Mouse (Mus musculus): ENCODE measurements around the gene Clec11a. TPM values are rescaled to one million over a fixed set of nuclear protein-coding genes. Genes with fewer than 3 reads are reported as not detected.
"Not testable (repeated sequence)": the region's sequence is repeated elsewhere in the genome, so short reads cannot be mapped to it uniquely, and the experiment has no call there.

Clec11a gene
- total RNA-seq, 1 experiment = 2.2 TPM

GRCm38 (mm10) chr7:44304775-44305641 lies 1.7 kb downstream of the Clec11a start:
- in situ Hi-C loops (cut with MboI; ENCODE audit: low sequenced_read_pairs in 2 of 2, unreplicated experiment in 2 of 2) = no loop called here
- Histone ChIP-seq H3K4me3 (ENCODE audit: insufficient read depth in 1 of 2, low read depth in 1 of 2, low read length in 2 of 2, poor library complexity in 1 of 2, severe bottlenecking in 1 of 2) (peak overlapping the region; percentile 75 to 81), H3K9ac (ENCODE audit: insufficient read depth, low read depth, low read length, poor library complexity, severe bottlenecking) (peak overlapping the region; percentile 97), H3K27ac (ENCODE audit: insufficient read depth, low read depth, low read length, poor library complexity, severe bottlenecking) (peak overlapping the region; percentile 78), H3K36me3 (ENCODE audit: control insufficient read depth, insufficient read depth, low read length, poor library complexity, severe bottlenecking) (no peaks in the 10 kb centered on the region), H3K9me3 (ENCODE audit: control insufficient read depth, insufficient read depth, low read depth, low read length) (no peaks in the 10 kb centered on the region), H3K4me1 (ENCODE audit: control insufficient read depth in 2 of 2, insufficient read depth in 2 of 2, low read length in 2 of 2, poor library complexity in 1 of 2) (peaks cover 1 to 18% of the 10 kb centered on the region in 2 experiments; a peak in 3 of 4 replicates)
- peak; percentile 100 for DNase-seq (ENCODE audit: low read depth, low spot score)
- TF ChIP-seq ZC3H11A (IDR thresholded peaks at IDR 0.05; ENCODE audit: borderline replicate concordance, low read depth, low read length) (no peak), CHD2 (IDR thresholded peaks at IDR 0.05; ENCODE audit: low read depth, low read length) (peak; percentile 98), HCFC1 (IDR thresholded peaks at IDR 0.05; ENCODE audit: borderline replicate concordance, insufficient read depth, low read length) (peak; percentile 61; the same call in 1 of the 2 replicates), MAFK (IDR thresholded peaks at IDR 0.05; ENCODE audit: insufficient read depth, low read depth, low read length) (no peak), ZNF384 (IDR thresholded peaks at IDR 0.05; ENCODE audit: low read depth, low read length) (no peak)

GRCm38 (mm10) chr7:44304463-44304774 lies 2.3 kb downstream of the Clec11a start:
- DNase-seq (ENCODE audit: low read depth, low spot score) = no peak
- H3K36me3 ChIP-seq (ENCODE audit: control insufficient read depth, insufficient read depth, low read length, poor library complexity, severe bottlenecking) = no peaks in the 10 kb centered on the region
- H3K9me3 ChIP-seq (ENCODE audit: control insufficient read depth, insufficient read depth, low read depth, low read length) = no peaks in the 10 kb centered on the region
- peaks cover 1 to 18% of the 10 kb centered on the region in 2 experiments; a peak in 3 of 4 replicates for H3K4me1 ChIP-seq (ENCODE audit: control insufficient read depth in 2 of 2, insufficient read depth in 2 of 2, low read length in 2 of 2, poor library complexity in 1 of 2)
- H3K27ac ChIP-seq (ENCODE audit: insufficient read depth, low read depth, low read length, poor library complexity, severe bottlenecking) = peak overlapping the region; percentile 78
- in situ Hi-C loops (cut with MboI; ENCODE audit: low sequenced_read_pairs in 2 of 2, unreplicated experiment in 2 of 2) = no loop called here
- H3K4me3 ChIP-seq (ENCODE audit: insufficient read depth in 1 of 2, low read depth in 1 of 2, low read length in 2 of 2, poor library complexity in 1 of 2, severe bottlenecking in 1 of 2) = peak overlapping the region; percentile 75 to 81
- TF ChIP-seq CHD2 (IDR thresholded peaks at IDR 0.05; ENCODE audit: low read depth, low read length) = no peak
- TF ChIP-seq ZNF384 (IDR thresholded peaks at IDR 0.05; ENCODE audit: low read depth, low read length) = no peak
- TF ChIP-seq HCFC1 (IDR thresholded peaks at IDR 0.05; ENCODE audit: borderline replicate concordance, insufficient read depth, low read length) = no peak
- no peak for TF ChIP-seq ZC3H11A (IDR thresholded peaks at IDR 0.05; ENCODE audit: borderline replicate concordance, low read depth, low read length)
- TF ChIP-seq MAFK (IDR thresholded peaks at IDR 0.05; ENCODE audit: insufficient read depth, low read depth, low read length) = no peak
- H3K9ac ChIP-seq (ENCODE audit: insufficient read depth, low read depth, low read length, poor library complexity, severe bottlenecking) = peak overlapping the region; percentile 97

GRCm38 (mm10) chr7:44303346-44304340 lies 3.1 kb downstream of the Clec11a start:
- no peak for TF ChIP-seq HCFC1 (IDR thresholded peaks at IDR 0.05; ENCODE audit: borderline replicate concordance, insufficient read depth, low read length)
- TF ChIP-seq ZC3H11A (IDR thresholded peaks at IDR 0.05; ENCODE audit: borderline replicate concordance, low read depth, low read length) = no peak
- no peak for TF ChIP-seq CHD2 (IDR thresholded peaks at IDR 0.05; ENCODE audit: low read depth, low read length)
- TF ChIP-seq MAFK (IDR thresholded peaks at IDR 0.05; ENCODE audit: insufficient read depth, low read depth, low read length) = peak; percentile 37; the same call in 1 of the 2 replicates
- no peak for TF ChIP-seq ZNF384 (IDR thresholded peaks at IDR 0.05; ENCODE audit: low read depth, low read length)
- H3K27ac ChIP-seq (ENCODE audit: insufficient read depth, low read depth, low read length, poor library complexity, severe bottlenecking) = no peak overlapping the region
- DNase-seq (ENCODE audit: low read depth, low spot score) = no peak
- no peaks in the 10 kb centered on the region for H3K36me3 ChIP-seq (ENCODE audit: control insufficient read depth, insufficient read depth, low read length, poor library complexity, severe bottlenecking)
- H3K4me1 ChIP-seq (ENCODE audit: control insufficient read depth in 2 of 2, insufficient read depth in 2 of 2, low read length in 2 of 2, poor library complexity in 1 of 2) = peaks cover 1 to 18% of the 10 kb centered on the region in 2 experiments; a peak in 3 of 4 replicates
- no peaks in the 10 kb centered on the region for H3K9me3 ChIP-seq (ENCODE audit: control insufficient read depth, insufficient read depth, low read depth, low read length)
- H3K9ac ChIP-seq (ENCODE audit: insufficient read depth, low read depth, low read length, poor library complexity, severe bottlenecking) = peak overlapping the region; percentile 97
- H3K4me3 ChIP-seq (ENCODE audit: insufficient read depth in 1 of 2, low read depth in 1 of 2, low read length in 2 of 2, poor library complexity in 1 of 2, severe bottlenecking in 1 of 2) = peak overlapping the region; percentile 75 to 81
- in situ Hi-C loops (cut with MboI; ENCODE audit: low sequenced_read_pairs in 2 of 2, unreplicated experiment in 2 of 2) = no loop called here

GRCm38 (mm10) chr7:44297501-44297900 lies 9.2 kb downstream of the Clec11a start:
- in situ Hi-C loops (cut with MboI; ENCODE audit: low sequenced_read_pairs in 2 of 2, unreplicated experiment in 2 of 2); DNase-seq (ENCODE audit: low read depth, low spot score); H3K4me3 ChIP-seq (ENCODE audit: insufficient read depth in 1 of 2, low read depth in 1 of 2, low read length in 2 of 2, poor library complexity in 1 of 2, severe bottlenecking in 1 of 2): not testable (repeated sequence)

More at GRCm38 (mm10) chr7:44297501-44297900, 9.2 kb downstream of the Clec11a start:
- not testable (repeated sequence) for H3K27ac ChIP-seq (ENCODE audit: insufficient read depth, low read depth, low read length, poor library complexity, severe bottlenecking); H3K9ac ChIP-seq (ENCODE audit: insufficient read depth, low read depth, low read length, poor library complexity, severe bottlenecking); H3K36me3 ChIP-seq (ENCODE audit: control insufficient read depth, insufficient read depth, low read length, poor library complexity, severe bottlenecking); H3K4me1 ChIP-seq (ENCODE audit: control insufficient read depth in 2 of 2, insufficient read depth in 2 of 2, low read length in 2 of 2, poor library complexity in 1 of 2); H3K9me3 ChIP-seq (ENCODE audit: control insufficient read depth, insufficient read depth, low read depth, low read length)
